Mouse (Mus musculus) left cerebral cortex, postnatal 10 days (tissue): Measurements from ENCODE around the gene Galns. TPM values are rescaled to one million over a fixed set of nuclear protein-coding genes. Genes with fewer than 3 reads are reported as not detected.
A peak's percentile ranks its signal among the peaks of the same experiment; 100 is the strongest.

Experiments used
- DNase-seq, 2 experiments: peaks; one replicate each; pipeline ENCODE4 v3.0.0; 2021 to 2022; ENCODE audit warnings: low spot score in 2 of 2, mixed read lengths in 1 of 2; ENCODE audit errors: extremely low spot score in 1 of 2
- intact Hi-C: fragments of 180-260 bp; cut with DNase I; formaldehyde crosslinking; loops from one replicate; pipeline ENCODE4 v1.15.1; 2025
- microRNA-seq: library from miRNA; unstranded; fragments of <30 nt; microRNA quantifications from one replicate; pipeline ENCODE4 v1.2.0, GENCODE M21; 2022
- total RNA-seq, 2 experiments: library from RNA; stranded (reverse); gene quantifications; 2 replicates each; pipeline ENCODE4 v1.2.3; 2021

Gene Galns
- total RNA-seq, 2 experiments from 2014 or later, result 12.5 to 14.6 TPM

GRCm38 (mm10) chr8:122551265-122552051 is 59.8 kb downstream of the Galns start, which contains the start of gene Piezo1:
Gene Piezo1 (minus strand): TSS chr8:122551329.
- DNase-seq, result peak; percentile 60 to 92
- intact Hi-C loops, result loop anchor here (1.0 kb wide), 1 partner anchor 50 kb away; no protein-coding TSS in a partner anchor

DNA sequence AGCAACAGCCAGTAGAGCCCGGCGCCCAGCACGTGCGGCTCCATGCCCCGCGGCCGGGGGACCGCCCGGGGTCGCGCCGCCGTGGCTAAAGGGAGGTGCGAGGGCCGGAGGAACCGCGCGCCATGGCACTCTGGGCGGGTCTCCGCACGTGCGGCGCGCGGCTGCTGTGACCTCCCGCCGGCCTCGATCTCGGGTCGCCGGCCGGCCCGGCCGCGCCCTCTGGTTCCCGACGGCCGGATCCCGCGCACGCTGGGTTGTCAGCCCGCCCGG is 60.3 kb downstream of the Galns start:
- no peak for DNase-seq
- intact Hi-C loops, result loop anchor here (1.0 kb wide), 1 partner anchor 50 kb away; no protein-coding TSS in a partner anchor

DNA sequence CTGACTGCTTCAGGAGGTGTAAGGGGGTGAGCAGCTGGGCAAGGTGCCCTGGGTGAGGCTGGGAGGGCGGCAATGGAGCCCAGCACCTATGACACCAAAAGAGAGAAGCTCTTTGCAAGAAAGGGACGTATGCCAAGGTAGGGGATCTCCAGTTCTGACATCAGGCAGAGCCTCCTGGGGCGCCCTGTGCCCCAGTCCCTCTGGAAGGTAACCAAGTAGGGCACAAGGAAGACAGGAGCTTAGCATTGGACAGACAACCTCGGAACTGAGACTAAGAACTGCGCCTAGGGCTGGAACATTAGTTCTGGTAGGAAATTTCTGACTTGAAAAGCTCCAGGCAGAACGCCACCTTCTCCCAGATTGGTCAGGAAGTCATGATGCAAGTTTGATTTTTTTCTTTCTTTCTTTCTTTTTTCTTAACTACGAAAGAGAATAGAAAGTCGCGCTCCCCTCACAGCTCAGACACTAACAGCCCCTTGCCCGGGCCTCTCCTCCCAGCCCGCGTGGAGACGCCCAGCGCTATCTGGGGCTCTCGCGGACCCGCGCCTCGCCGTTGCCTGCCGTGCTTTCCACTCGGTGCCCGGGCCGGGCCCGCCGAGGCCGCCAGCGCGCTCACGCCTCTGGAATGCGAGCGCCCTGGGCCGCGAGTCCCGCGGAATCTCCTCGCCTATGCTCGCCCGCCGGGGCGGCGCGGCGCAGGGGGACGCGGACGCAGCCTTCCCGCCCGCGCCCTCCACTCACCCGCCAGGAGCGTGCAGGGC is 60.8 kb downstream of the Galns start:
- intact Hi-C loops, result no loop called here
- peak in 1 of 2 experiments; percentile 70 for DNase-seq

DNA sequence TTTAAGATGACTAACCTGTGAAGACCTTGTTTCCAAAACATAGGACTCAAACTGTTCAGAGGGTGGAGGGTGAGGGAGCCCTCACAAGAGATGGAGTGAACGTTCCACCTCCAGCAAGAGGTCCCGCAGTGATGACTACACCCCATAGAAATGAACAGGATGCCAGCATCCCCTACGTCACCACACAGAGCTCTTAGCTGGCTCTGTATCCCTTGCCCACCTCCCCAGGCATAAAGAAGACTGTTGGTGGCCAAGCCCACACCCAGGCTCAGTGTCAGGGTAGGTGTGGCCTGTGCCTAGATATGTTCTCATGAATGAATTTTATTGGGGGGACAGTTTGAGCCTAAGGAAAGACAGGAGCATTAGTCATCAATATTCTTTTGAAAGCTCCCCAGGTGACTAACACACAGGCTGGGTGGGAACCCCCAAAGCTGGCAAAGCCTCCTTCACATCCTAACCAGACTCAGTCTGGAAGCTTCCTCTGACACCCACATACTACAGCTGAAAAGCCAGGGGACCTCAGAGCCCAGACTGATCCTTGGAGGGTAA is 62.3 kb downstream of the Galns start:
- intact Hi-C loops, result no loop called here
- no peak for DNase-seq

- intact Hi-C loops, result no loop called here
- no peak for DNase-seq
Observed at GRCm38 (mm10) chr8:122548331-122548730, 62.9 kb downstream of the Galns start.

- DNase-seq, result no peak
- intact Hi-C loops, result no loop called here
Observed at GRCm38 (mm10) chr8:122547815-122548214, 63.4 kb downstream of the Galns start.

GRCm38 (mm10) chr8:122546811-122547453 is 64.3 kb downstream of the Galns start:
- intact Hi-C loops, result no loop called here
- DNase-seq, result peak in 1 of 2 experiments; percentile 76

DNA sequence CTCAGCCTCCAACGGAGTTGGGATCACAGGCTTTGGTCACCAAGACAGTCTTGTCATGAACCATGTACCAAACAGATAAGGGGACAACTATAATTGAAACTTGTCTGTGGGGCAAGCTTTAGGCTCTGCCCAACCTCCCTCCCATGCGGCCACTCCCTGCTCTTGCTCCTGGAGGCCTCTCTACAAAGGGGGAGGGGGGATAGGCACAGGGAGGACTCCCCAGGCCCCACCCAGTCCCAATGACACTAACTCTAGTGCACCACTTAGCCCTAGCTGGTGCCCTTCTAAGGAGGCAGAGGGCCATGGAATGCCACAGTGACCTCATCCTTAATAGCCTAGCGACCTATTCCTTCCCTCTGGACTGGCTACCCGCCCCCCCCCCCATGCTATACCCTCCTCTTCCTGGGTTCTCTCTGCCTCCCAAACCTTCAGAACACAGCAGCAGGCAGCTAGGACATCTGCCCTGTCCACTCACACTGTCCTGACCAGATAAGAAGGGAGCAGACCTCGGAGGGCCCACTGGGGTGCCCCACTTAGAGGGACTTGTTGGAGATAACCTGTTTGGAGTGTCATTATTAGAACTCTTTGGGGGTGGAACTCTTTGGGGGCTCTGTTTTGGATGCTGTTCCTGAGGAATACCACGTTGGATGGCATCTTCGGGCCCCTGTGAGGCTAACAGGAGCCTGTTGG is 65.1 kb downstream of the Galns start:
- intact Hi-C loops, result no loop called here
- no peak for DNase-seq

GRCm38 (mm10) chr8:122544138-122544537 is 67.1 kb downstream of the Galns start:
- no peak for DNase-seq
- intact Hi-C loops, result no loop called here

- DNase-seq, result no peak
- intact Hi-C loops, result no loop called here
Observed at GRCm38 (mm10) chr8:122538310-122539076, 72.8 kb downstream of the Galns start.

GRCm38 (mm10) chr8:122537812-122538211 is 73.5 kb downstream of the Galns start:
- no peak for DNase-seq
- intact Hi-C loops, result no loop called here

DNA sequence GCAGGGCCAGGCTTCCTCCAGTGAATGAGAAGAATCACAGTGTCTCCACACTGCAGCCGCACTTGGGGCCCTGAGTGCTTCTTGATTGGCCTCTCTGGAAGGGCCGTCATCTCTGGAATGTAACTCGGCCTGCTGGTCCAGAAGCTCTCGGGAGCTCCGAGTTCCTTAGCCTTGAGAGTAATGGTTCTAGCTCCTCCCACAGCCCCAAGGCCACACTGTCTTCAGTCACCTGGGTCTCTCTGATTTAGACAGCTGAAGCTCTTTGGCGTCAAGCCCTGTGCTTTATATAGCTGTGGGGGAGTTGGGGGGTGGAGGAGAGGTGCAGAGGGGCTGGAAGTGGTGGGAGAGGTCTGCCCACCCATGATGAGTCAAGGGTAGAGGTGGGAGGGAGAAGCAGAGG is 74.2 kb downstream of the Galns start:
- no peak for DNase-seq
- intact Hi-C loops, result no loop called here

DNA sequence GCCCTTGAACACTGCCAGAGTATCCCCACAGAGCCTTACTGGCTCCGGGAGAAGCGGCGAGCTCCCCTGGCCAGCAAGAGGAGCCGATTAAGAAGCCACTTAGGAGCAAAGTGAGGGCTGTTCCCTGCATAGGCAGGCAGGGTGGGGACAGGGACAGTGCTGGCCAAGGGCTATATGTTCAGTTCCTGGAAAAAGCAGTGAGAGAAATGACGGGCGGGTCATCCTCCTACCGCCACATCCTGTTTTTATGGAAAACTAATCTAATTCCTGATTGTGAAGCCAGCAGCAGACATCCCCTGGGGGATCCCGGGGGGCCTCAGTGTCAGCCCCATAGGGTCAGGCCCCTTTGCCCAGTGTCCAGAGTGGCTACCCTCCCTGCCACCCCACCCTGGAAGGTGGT is 80.0 kb downstream of the Galns start:
- no peak for DNase-seq
- intact Hi-C loops, result no loop called here

- no peak for DNase-seq
- intact Hi-C loops, result no loop called here
Observed at GRCm38 (mm10) chr8:122529159-122529558, 82.1 kb downstream of the Galns start.

Small RNA genes lying within 50 kb of the gene (microRNA-seq; reads per million reads assigned to microRNA genes)
- not detected for gene Mir6396

Other genes starting within 250 kb of the Galns start
- gene Zc3h18, start 234.9 kb downstream of the Galns start, total RNA-seq, result 10 to 100 TPM; 32.6 to 33.4 TPM
- not detected for gene Il17c, start 189.4 kb downstream of the Galns start, total RNA-seq
- gene Cyba, start 178.5 kb downstream of the Galns start, total RNA-seq, result 1 to 10 TPM; 7.8 to 9.6 TPM
- gene Mvd, start 168.0 kb downstream of the Galns start, total RNA-seq, result 10 to 100 TPM; 44.8 to 50.1 TPM
- not detected for gene Snai3, start 150.7 kb downstream of the Galns start, total RNA-seq
- 10 to 100 TPM; 14.2 to 16.3 TPM for gene Rnf166, start 135.4 kb downstream of the Galns start, total RNA-seq
- 10 to 100 TPM; 35.5 to 38.0 TPM for gene Ctu2, start 135.3 kb downstream of the Galns start, total RNA-seq
- 10 to 100 TPM; 15.0 to 17.9 TPM for gene Piezo1, start 60.1 kb downstream of the Galns start, total RNA-seq
- 1 to 10 TPM; 3.9 to 4.2 TPM for gene Cdt1, start 43.4 kb downstream of the Galns start, total RNA-seq
- gene Aprt, start 34.6 kb downstream of the Galns start, total RNA-seq, result 10 to 100 TPM; 80.3 to 89.9 TPM
- 10 to 100 TPM; 81.8 to 83.6 TPM for gene Trappc2l, start 177 bp upstream of the Galns start, total RNA-seq
- gene Pabpn1l, start 11.3 kb upstream of the Galns start, total RNA-seq, result not detected
- 10 to 100 TPM; 17.8 to 18.8 TPM for gene Cbfa2t3, start 87.6 kb upstream of the Galns start, total RNA-seq
- 10 to 100 TPM; 17.8 to 18.1 TPM for gene Acsf3, start 164.0 kb upstream of the Galns start, total RNA-seq
- gene Cdh15, start 236.5 kb upstream of the Galns start, total RNA-seq, result 1 to 10 TPM; 2.4 to 2.9 TPM